Mouse (Mus musculus): Measurements from ENCODE around the gene Tigit.

GRCm38 (mm10) chr16:43700575-43700974, 36.6 kb upstream of the Tigit start:
- no peak for TF ChIP-seq CTCF (IDR thresholded peaks at IDR 0.05; ENCODE audit: low read depth)
- no peak for TF ChIP-seq EP300 (optimal IDR thresholded peaks at IDR 0.05)
